Mouse (Mus musculus) cortical plate, adult 2 months (tissue): ENCODE measurements around the gene Gm10300.

Source experiments
- CTCF ChIP-seq: fragments of 200-500 bp; IDR thresholded peaks from 2 replicates; pipeline ENCODE4 v1.5.1; 2011; ENCODE audit warnings: mild to moderate bottlenecking, control low read depth, low read length; ENCODE audit not compliant: insufficient read depth; ENCODE audit errors: extremely low read depth
- POLR2A ChIP-seq: fragments of 200-500 bp; IDR thresholded peaks from 2 replicates; pipeline ENCODE4 v1.6.1; 2011; ENCODE audit warnings: mild to moderate bottlenecking, low read length, control low read depth; ENCODE audit not compliant: insufficient read depth; ENCODE audit errors: extremely low read depth

DNA sequence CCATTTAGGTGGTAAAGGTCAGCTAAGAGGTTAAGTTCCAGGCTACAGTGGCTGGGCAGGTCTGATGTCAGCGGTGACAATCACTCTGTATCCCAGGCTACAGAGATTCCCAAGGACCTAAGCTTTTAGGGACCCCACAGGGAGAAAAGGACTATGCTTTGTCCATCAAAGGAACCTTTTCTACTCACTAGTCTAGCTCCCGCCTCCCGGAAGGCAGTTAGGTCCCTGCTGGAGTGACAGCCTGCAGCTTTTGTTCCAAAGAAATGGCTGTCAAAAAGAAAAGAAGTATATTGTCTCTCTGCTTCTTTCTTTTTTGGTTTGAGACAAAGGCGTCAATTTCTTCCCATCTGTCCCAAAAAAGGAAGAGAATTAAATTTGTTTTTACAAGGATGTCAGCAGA, 36.7 kb downstream of the Gm10300 start:
- no peak for TF ChIP-seq CTCF
- TF ChIP-seq POLR2A, result no peak
